Mouse (Mus musculus) spleen, adult 2 months (tissue): ENCODE measurements around the gene Prdm13. TPM values are rescaled to one million over a fixed set of nuclear protein-coding genes. Genes with fewer than 3 reads are reported as not detected.

ENCODE experiments used
- DNase-seq, 2 experiments: peaks; one replicate each; pipeline versions ENCODE4 v3.0.0 to v3.0.0-alpha.2; 2012 to 2021; ENCODE audit warnings: low spot score in 2 of 2, low read depth in 1 of 2
- H3K27ac ChIP-seq: fragments of 200-500 bp; 2 replicates; pipeline ENCODE4 v1.5.1; 2012; ENCODE audit warnings: low read length, inconsistent platforms; ENCODE audit not compliant: insufficient read depth
- H3K27me3 ChIP-seq: fragments of 200-500 bp; 2 replicates; pipeline ENCODE4 v1.6.1; 2012; ENCODE audit warnings: mild to moderate bottlenecking, moderate library complexity, low read length, inconsistent platforms; ENCODE audit not compliant: control insufficient read depth, insufficient read depth
- H3K36me3 ChIP-seq: fragments of 200-500 bp; 2 replicates; pipeline ENCODE4 v1.6.1; 2012; ENCODE audit warnings: mild to moderate bottlenecking, low read length, inconsistent platforms; ENCODE audit not compliant: control insufficient read depth, insufficient read depth
- H3K4me1 ChIP-seq: fragments of 200-500 bp; 2 replicates; pipeline ENCODE4 v1.6.1; 2011; ENCODE audit warnings: inconsistent platforms; ENCODE audit not compliant: control insufficient read depth, insufficient read depth, insufficient read length
- H3K4me3 ChIP-seq: fragments of 200-500 bp; 2 replicates; pipeline ENCODE4 v1.5.1; 2011; ENCODE audit warnings: mild to moderate bottlenecking, inconsistent platforms; ENCODE audit not compliant: insufficient read depth, insufficient read length; ENCODE audit errors: extremely low read depth
- CTCF ChIP-seq: fragments of 200-500 bp; IDR thresholded peaks from 2 replicates; pipeline ENCODE4 v1.5.1; 2011; ENCODE audit warnings: mild to moderate bottlenecking, inconsistent platforms; ENCODE audit not compliant: insufficient read depth, insufficient read length, insufficient replicate concordance; ENCODE audit errors: extremely low read depth
- POLR2A ChIP-seq: fragments of 200-500 bp; IDR thresholded peaks from 2 replicates; pipeline ENCODE4 v1.6.1; 2011; ENCODE audit warnings: low read depth, low read length, inconsistent platforms
- WGBS: fragments of 180-500 bp; shearing (Covaris S2); methylation state at CpG from one replicate; pipeline ENCODE4 v1.1.7; 2018; 5-methylcytosine and 5-hydroxymethylcytosine counted together
- polyA plus RNA-seq: library from polyadenylated mRNA; depleted of rRNA; stranded (reverse); fragments of >200 nt; gene quantifications from 2 replicates; pipeline ENCODE4 v1.2.3, GENCODE M21; 2012

Gene Prdm13
- polyA plus RNA-seq, 1 experiment: not detected

DNA sequence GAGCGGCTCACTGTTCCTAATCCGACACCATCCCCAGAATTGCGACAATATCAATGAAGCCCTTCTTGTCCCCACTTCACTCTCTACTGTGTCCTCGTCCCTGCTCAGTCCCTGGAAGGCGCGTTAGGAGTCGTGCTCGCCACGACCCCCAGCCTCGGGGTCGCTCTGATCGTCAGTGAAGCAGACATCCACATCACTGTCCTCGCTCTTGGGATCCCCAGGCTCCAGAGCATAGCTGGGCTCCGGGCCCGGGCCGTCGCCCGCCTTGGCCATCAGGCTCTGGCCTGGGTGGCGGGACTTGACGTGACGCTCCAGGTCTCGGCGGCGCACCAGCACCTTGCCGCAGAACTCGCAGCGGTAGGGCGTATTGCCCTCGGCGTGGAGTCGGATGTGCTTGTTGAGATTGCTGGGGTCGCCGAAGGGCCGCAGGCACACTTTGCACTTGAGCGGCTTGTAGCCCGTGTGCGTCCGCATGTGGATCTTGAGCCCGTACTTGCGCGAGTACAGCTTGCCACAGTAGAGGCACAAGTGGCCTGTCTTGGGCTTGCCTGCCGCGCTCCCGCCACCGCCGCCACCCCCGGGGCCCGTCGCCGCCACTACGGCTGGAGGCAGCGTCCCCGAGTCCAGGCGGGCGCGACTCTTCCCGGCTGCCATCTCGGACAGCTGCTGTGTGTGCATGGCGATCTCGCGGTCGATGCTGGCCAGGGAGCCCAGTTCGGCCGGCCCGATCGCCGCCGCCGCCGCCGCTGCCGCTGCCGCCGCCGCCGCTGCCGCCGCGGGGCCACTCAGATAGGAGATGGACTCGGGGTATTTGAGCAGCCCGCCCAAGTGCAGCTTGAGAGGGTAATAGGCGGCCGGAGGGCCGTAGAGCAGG is 7.4 kb downstream of the Prdm13 start:
- no peaks in the 10 kb centered on the region for H3K36me3 ChIP-seq
- H3K27me3 ChIP-seq: peaks cover 30% of the 10 kb centered on the region
- peaks cover 14% of the 10 kb centered on the region for H3K4me1 ChIP-seq
- TF ChIP-seq CTCF (no peak), POLR2A (no peak)
- DNase-seq: no peak
- 4% methylated on average over 84 of the region's 84 CpGs for WGBS
- no peak overlapping the region for H3K27ac ChIP-seq
- no peak overlapping the region; the same call in 1 of the 2 replicates for H3K4me3 ChIP-seq

DNA sequence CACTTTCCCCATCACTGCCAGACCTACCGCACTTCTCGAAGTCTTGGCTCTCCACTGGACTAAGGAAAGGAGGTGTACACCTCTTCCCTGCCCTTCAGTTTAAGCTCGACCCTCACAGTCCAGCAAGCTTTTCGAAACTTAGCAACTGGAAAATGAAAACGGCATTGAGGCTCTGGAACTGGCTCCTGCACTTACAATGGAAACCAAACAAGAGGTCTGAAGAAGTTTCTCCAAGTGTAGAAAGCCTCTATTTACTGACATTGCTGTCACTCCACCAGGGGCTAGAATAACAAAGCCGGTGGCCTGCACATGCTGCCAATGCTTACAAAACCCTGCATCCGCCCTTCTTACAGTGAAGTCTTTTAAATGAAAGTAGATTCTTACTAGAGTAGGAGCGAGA is 11.1 kb downstream of the Prdm13 start:
- WGBS: 10% methylated on average over 8 of the region's 8 CpGs

GRCm38 (mm10) chr4:21674042-21674441 is 11.7 kb downstream of the Prdm13 start:
- Histone ChIP-seq H3K27me3 (peaks cover 18% of the 10 kb centered on the region), H3K4me3 (no peak overlapping the region), H3K27ac (no peak overlapping the region), H3K36me3 (no peaks in the 10 kb centered on the region), H3K4me1 (peaks cover 9% of the 10 kb centered on the region)
- no peak for DNase-seq
- 5% methylated on average over 17 of the region's 17 CpGs for WGBS
- TF ChIP-seq POLR2A (no peak), CTCF (no peak)

More for the DNA sequence above, 11.1 kb downstream of the Prdm13 start:
- H3K4me3 ChIP-seq: no peak overlapping the region
- peaks cover 24% of the 10 kb centered on the region for H3K27me3 ChIP-seq
- H3K27ac ChIP-seq: no peak overlapping the region
- TF ChIP-seq POLR2A (no peak), CTCF (no peak)
- H3K36me3 ChIP-seq: no peaks in the 10 kb centered on the region
- H3K4me1 ChIP-seq: peaks cover 14% of the 10 kb centered on the region
- no peak for DNase-seq

DNA sequence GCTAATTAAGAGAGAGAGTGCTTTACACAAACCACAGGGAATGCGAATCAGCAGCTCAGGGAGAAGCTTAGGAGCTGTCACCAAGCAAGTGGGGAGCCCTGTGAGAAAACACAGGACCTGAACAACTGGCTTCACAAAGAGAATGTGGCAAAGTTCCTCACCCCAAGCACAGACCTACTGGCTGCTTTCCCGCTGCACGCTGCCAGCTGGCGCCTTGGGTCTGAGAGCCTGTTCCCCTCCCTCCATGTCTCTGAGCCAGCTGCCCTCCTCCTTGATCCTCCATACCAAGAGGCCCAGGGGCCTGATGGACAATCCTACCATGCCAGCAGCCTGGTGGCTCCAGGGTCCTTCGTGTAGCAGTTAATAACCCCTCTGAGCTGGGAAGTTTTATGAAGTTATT is 19.8 kb downstream of the Prdm13 start:
- WGBS: 56% methylated on average over 5 of the region's 5 CpGs

GRCm38 (mm10) chr4:21658184-21658583 is 27.6 kb downstream of the Prdm13 start:
- H3K36me3 ChIP-seq: no peaks in the 10 kb centered on the region
- H3K4me1 ChIP-seq: no peaks in the 10 kb centered on the region
- TF ChIP-seq CTCF: no peak
- no peak for TF ChIP-seq POLR2A
- H3K27me3 ChIP-seq: no peaks in the 10 kb centered on the region
- WGBS: 50% methylated on average over 3 of the region's 3 CpGs
- H3K4me3 ChIP-seq: no peak overlapping the region
- H3K27ac ChIP-seq: no peak overlapping the region
- DNase-seq: no peak

More for the DNA sequence above, 19.8 kb downstream of the Prdm13 start:
- Histone ChIP-seq H3K27ac (no peak overlapping the region), H3K36me3 (no peaks in the 10 kb centered on the region), H3K4me3 (no peak overlapping the region), H3K4me1 (no peaks in the 10 kb centered on the region), H3K27me3 (no peaks in the 10 kb centered on the region)
- no peak for TF ChIP-seq POLR2A
- no peak for TF ChIP-seq CTCF
- DNase-seq: no peak

DNA sequence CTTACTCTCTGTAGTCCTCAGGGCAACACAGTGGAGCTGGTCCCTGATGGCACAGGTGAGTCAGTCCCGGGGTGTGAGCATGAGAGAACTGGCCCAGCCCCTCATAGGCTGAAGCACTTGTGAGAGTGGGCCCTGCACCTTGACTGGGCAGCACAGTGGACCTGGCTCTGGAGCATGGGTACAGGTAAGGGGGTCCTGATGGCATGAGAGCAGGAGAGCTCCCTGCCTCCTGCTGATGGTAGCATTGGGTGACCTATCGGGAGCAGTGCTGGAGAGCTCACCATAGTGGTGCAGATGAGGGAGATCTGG is 56.5 kb downstream of the Prdm13 start:
- Histone ChIP-seq H3K4me3 (no peak overlapping the region), H3K4me1 (no peaks in the 10 kb centered on the region), H3K27me3 (no peaks in the 10 kb centered on the region), H3K36me3 (no peaks in the 10 kb centered on the region), H3K27ac (no peak overlapping the region)
- 83% methylated on average over 2 of the region's 2 CpGs for WGBS
- TF ChIP-seq POLR2A (no peak), CTCF (no peak)
- DNase-seq: no peak
